Comparison of ENCODE assay signal across 23 mouse cellular contexts in the genomic region with DNA sequence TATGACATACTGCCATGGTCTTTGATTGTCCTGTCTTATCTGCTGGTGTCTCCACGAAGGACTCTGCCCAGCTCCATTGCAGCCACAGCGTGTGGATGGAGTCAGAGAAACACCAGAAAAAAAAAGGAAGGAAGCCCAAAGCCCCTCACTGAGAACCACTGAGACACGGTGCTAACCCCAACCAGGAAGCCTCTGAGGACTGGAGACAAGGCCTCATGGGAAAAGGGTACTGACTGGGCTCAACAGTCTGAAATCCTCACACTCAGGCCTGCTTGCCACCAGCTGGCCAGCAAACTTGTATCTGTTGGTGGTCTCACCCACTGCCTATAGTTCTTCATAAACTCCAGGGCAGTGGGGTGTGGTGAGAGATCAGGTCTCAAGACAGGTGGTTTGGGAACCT. TPM values are rescaled to one million over a fixed set of nuclear protein-coding genes. Genes with fewer than 3 reads are reported as not detected.
"Had no signal": no experiment of that assay in that cellular context is flagged by ENCODE, and none has a peak within 500 bp of the region (broad histone marks: within the 10 kb centered on the region; RNA-seq: fewer than 3 reads in every experiment).

No protein-coding gene starts in this region.

- DNase-seq: kidney, adult 8-10 months; kidney, postnatal 14 days; layer of hippocampus, adult 9-11 months; liver, embryonic 13.5 days; lung, adult 2 months; lung, postnatal 14 days; lung, postnatal 4 days; retina, postnatal 1 day; right cerebral cortex, postnatal 25 days; spleen, adult 18-20 months; thymus, adult 2 months; thymus, postnatal 14 days; thymus, postnatal 4 days had no signal

- H3K4me1 ChIP-seq: neural tube, embryonic 15.5 days had no signal

- H3K27ac ChIP-seq: layer of hippocampus, adult 2 months; liver, embryonic 13.5 days; midbrain, embryonic 10.5 days; midbrain, embryonic 13.5 days; neural tube, embryonic 12.5 days; neural tube, embryonic 15.5 days; stomach, postnatal 0 days had no signal

- ATAC-seq: intestine, postnatal 0 days; midbrain, embryonic 13.5 days had no signal

- H3K36me3 ChIP-seq: liver, embryonic 13.5 days; midbrain, embryonic 10.5 days; midbrain, embryonic 13.5 days; neural tube, embryonic 12.5 days; neural tube, embryonic 15.5 days had no signal

- H3K27me3 ChIP-seq: liver, embryonic 13.5 days; megakaryocyte, embryonic 14.5 days; midbrain, embryonic 13.5 days; neural tube, embryonic 12.5 days; neural tube, embryonic 15.5 days had no signal

- H3K4me3 ChIP-seq: layer of hippocampus, adult 2 months; liver, embryonic 13.5 days; megakaryocyte, embryonic 14.5 days; midbrain, embryonic 10.5 days; midbrain, embryonic 13.5 days; neural tube, embryonic 12.5 days; neural tube, embryonic 15.5 days had no signal

RNA-seq across cellular contexts. Expression of gene Ntsr1, which starts 60.0 kb away (rescaled TPM):
- total RNA-seq: liver, adult 2 months had no signal
- polyA plus RNA-seq: limb, embryonic 11.5 days; liver, adult 2 months; lung, adult 2 months had no signal
